Mouse (Mus musculus) embryonic facial prominence, embryonic 12.5 days (tissue): ENCODE results near the gene Atp2a1. TPM values are rescaled to one million over a fixed set of nuclear protein-coding genes. Genes with fewer than 3 reads are reported as not detected.

Experiments used
- ATAC-seq: fragments of 200-750 bp; cut with Nextera tagmentation; 2 replicates; pipeline ENCODE4 v1.8.0; 2017; ENCODE audit not compliant: insufficient number of reproducible peaks, insufficient read depth, low FRiP score, low TSS enrichment
- H3K27ac ChIP-seq: fragments of 300-500 bp; sonication (generic); 2 replicates; pipeline ENCODE4 v1.5.1; 2016; ENCODE audit warnings: mild to moderate bottlenecking
- H3K27me3 ChIP-seq: fragments of 300-500 bp; sonication (generic); 2 replicates; pipeline ENCODE4 v1.6.1; 2016; ENCODE audit warnings: mild to moderate bottlenecking, moderate library complexity
- H3K36me3 ChIP-seq: fragments of 300-500 bp; sonication (generic); 2 replicates; pipeline ENCODE4 v1.6.1; 2016; ENCODE audit warnings: mild to moderate bottlenecking
- H3K4me1 ChIP-seq: fragments of 300-500 bp; sonication (generic); 2 replicates; pipeline ENCODE4 v1.6.1; 2016
- H3K4me2 ChIP-seq: fragments of 300-500 bp; sonication (generic); replicated peaks from 2 replicates; pipeline ENCODE4 v1.6.1; 2016; ENCODE audit warnings: mild to moderate bottlenecking, moderate library complexity
- H3K4me3 ChIP-seq: fragments of 300-500 bp; sonication (generic); 2 replicates; pipeline ENCODE4 v1.5.1; 2016; ENCODE audit warnings: mild to moderate bottlenecking
- H3K9ac ChIP-seq: fragments of 300-500 bp; sonication (generic); 2 replicates; pipeline ENCODE4 v1.6.1; 2016; ENCODE audit warnings: mild to moderate bottlenecking, moderate library complexity
- H3K9me3 ChIP-seq: fragments of 300-500 bp; sonication (generic); 2 replicates; pipeline ENCODE4 v1.6.1; 2016; ENCODE audit warnings: mild to moderate bottlenecking, moderate library complexity
- WGBS: fragments of 180-500 bp; shearing (Covaris S2); methylation state at CpG from one replicate; pipeline ENCODE4 v1.1.7; 2016; 5-methylcytosine and 5-hydroxymethylcytosine counted together
- polyA plus RNA-seq: library from polyadenylated mRNA; unstranded; fragments of >200 nt; fragmentation: Nextera tagmentation; extraction: Ambion mirVana; gene quantifications from 2 replicates; pipeline ENCODE4 v1.2.1, GENCODE M21; 2016

The Atp2a1 gene
- polyA plus RNA-seq, result 22.3 and 26.8 TPM in 2 replicates

DNA sequence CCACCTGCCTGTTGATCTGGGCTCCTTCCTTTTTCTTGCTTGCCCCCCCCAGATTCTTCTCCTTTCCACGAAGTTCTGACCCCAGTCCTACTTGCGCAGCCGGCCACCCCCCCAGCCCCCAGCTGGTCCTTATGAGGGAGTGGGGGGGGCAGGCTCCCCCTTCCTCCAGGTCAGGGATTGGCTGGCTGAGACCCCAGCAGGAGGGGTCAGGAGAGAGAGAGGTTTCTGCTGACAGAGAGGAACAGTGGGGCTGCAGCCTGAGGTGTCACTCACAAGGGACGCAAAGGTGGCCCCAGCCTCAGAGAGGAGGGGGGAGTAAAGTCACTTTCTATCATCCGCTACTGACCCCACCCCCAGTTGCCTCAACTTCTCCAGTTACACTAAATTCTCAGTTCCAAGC lies at the start of gene Atp2a1:
Gene Atp2a1 (minus strand): TSS at position 105 of the 400 bp plus-strand sequence.
- H3K9ac ChIP-seq, result peak within 1 kb of the TSS; percentile 25; the same call in 1 of the 2 replicates

DNA sequence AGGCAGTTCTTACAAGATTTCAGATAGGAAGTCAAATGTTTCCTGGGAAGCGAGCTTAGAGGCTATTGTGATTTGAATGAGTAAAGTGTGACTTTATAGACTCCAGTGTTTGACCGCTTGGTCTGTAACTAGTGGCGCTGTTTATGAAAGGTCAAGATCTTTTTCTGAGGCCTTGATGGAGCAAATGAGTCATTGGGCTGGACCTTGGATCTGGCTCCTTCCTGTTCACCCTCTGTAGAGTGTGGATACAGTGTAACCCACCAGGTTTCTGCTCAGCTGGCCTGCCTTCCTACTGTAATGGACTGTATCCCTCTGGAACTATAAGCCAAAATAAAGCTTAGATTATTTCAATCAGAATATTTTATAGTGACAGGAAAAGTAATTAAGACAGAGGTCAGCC lies 48.4 kb upstream of the Atp2a1 start:
- H3K27ac ChIP-seq, result no peak overlapping the region
- no peak overlapping the region for H3K4me2 ChIP-seq
- 84% methylated on average over 3 of the region's 3 CpGs for WGBS
- H3K9me3 ChIP-seq, result no peaks in the 10 kb centered on the region
- no peaks in the 10 kb centered on the region for H3K27me3 ChIP-seq
- ATAC-seq, result no peak
- no peaks in the 10 kb centered on the region for H3K36me3 ChIP-seq
- H3K4me1 ChIP-seq, result no peaks in the 10 kb centered on the region
- H3K9ac ChIP-seq, result no peak overlapping the region
- H3K4me3 ChIP-seq, result no peak overlapping the region

More for the DNA sequence above, at the start of gene Atp2a1:
- Histone ChIP-seq H3K36me3 (peaks cover 20% of the 10 kb centered on the region), H3K27me3 (no peaks in the 10 kb centered on the region), H3K4me2 (0 out of 2 replicates have a peak within 1 kb of the TSS, but pooled peaks have one; percentile 6), H3K9me3 (no peaks in the 10 kb centered on the region), H3K4me1 (peaks cover 15% of the 10 kb centered on the region), H3K27ac (peak within 1 kb of the TSS; percentile 37; the same call in 1 of the 2 replicates), H3K4me3 (no peak within 1 kb of the TSS)
- WGBS, result 35% methylated on average over 5 of the region's 5 CpGs
- no peak for ATAC-seq

GRCm38 (mm10) chr7:126507126-126507778 lies 44.3 kb upstream of the Atp2a1 start:
- 81% methylated on average over 8 of the region's 8 CpGs for WGBS
- Histone ChIP-seq H3K9ac (peak overlapping the region; percentile 27; the same call in 1 of the 2 replicates), H3K27me3 (no peaks in the 10 kb centered on the region), H3K36me3 (no peaks in the 10 kb centered on the region), H3K4me3 (no peak overlapping the region), H3K4me1 (no peaks in the 10 kb centered on the region), H3K4me2 (no peak overlapping the region), H3K9me3 (no peaks in the 10 kb centered on the region), H3K27ac (no peak overlapping the region)
- ATAC-seq, result no peak

DNA sequence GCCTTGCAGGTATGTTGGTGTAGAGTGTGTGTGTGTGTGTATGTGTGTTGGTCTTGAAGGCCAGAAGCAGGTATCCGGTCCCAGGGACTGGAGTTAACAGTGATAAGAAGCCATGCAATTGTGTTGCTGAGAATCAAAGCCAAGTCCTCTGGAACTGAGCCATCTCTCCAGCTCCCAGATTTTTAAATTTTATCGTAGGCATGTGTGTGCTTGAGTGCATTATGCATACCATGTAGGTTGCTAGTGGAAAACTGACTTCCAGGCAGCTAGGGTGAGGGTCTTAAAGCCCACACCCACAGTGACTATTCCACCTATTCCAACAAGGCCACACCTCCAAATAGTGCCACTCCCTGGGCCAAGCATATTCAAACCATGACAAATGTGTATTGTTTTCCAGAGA lies 42.0 kb upstream of the Atp2a1 start:
- ATAC-seq, result no peak
- no peak overlapping the region for H3K27ac ChIP-seq
- H3K4me2 ChIP-seq, result no peak overlapping the region
- H3K9me3 ChIP-seq, result no peaks in the 10 kb centered on the region
- H3K4me1 ChIP-seq, result peaks cover 9% of the 10 kb centered on the region
- peaks cover 13% of the 10 kb centered on the region for H3K36me3 ChIP-seq
- WGBS, result 90% methylated on average over 2 of the region's 2 CpGs
- H3K9ac ChIP-seq, result no peak overlapping the region
- no peaks in the 10 kb centered on the region for H3K27me3 ChIP-seq
- no peak overlapping the region for H3K4me3 ChIP-seq

DNA sequence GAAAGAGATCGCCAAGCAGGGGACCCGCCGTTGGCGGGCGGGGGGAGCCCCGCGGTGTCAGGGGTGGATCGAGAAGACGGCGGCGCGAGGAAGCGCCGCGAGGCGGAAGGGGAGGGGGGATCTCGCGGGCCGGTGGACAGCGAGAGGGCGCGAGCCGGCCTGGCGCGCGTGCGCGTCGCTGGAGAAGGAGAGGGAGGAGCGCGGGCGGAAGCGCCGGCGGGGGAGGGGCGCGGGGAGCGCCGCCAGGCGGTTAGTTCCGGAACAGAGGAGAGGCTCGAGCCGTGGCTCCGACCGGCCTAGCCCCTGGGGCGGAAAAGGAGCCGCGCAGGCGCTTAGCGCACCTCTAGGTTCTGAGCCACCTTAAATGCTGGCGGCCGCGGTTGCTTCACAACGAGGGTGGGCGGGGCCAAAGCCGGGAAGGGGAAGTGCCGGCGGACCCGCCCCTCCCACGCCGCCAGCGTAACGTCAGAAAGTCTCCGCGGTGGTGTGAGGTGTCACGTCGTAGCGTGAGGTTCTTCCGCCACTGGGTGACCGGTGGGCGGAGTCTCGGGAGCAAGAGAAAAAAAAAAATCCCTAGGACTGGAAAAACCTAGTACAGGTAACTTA lies 40.5 kb upstream of the Atp2a1 start, which contains the start of gene Atxn2l:
Gene Atxn2l (minus strand): TSS at position 165 of the 606 bp plus-strand sequence.
- Histone ChIP-seq H3K9me3 (no peaks in the 10 kb centered on the region), H3K27ac (peak within 1 kb of the TSS; percentile 100), H3K36me3 (peaks cover 28% of the 10 kb centered on the region), H3K4me3 (peak within 1 kb of the TSS; percentile 100), H3K27me3 (no peaks in the 10 kb centered on the region), H3K4me1 (peaks cover 9% of the 10 kb centered on the region), H3K4me2 (peak within 1 kb of the TSS; percentile 85), H3K9ac (peak within 1 kb of the TSS; percentile 100)
- peak; percentile 87 for ATAC-seq
- WGBS, result under 1% methylated on average over 52 of the region's 72 CpGs

GRCm38 (mm10) chr7:126502751-126503150 lies 39.8 kb upstream of the Atp2a1 start:
- H3K36me3 ChIP-seq, result peaks cover 34% of the 10 kb centered on the region

GRCm38 (mm10) chr7:126502023-126502741 lies 39.3 kb upstream of the Atp2a1 start:
- peaks cover 9% of the 10 kb centered on the region for H3K4me1 ChIP-seq
- peak overlapping the region; percentile 100 for H3K27ac ChIP-seq
- ATAC-seq, result peak; percentile 87
- no peaks in the 10 kb centered on the region for H3K27me3 ChIP-seq
- H3K4me3 ChIP-seq, result peak overlapping the region; percentile 100
- WGBS, result under 1% methylated on average over 56 of the region's 57 CpGs
- peak overlapping the region; percentile 100 for H3K9ac ChIP-seq
- H3K4me2 ChIP-seq, result peak overlapping the region; percentile 85
- H3K9me3 ChIP-seq, result no peaks in the 10 kb centered on the region
- H3K36me3 ChIP-seq, result peaks cover 40% of the 10 kb centered on the region

More at GRCm38 (mm10) chr7:126502751-126503150, 39.8 kb upstream of the Atp2a1 start:
- Histone ChIP-seq H3K27me3 (no peaks in the 10 kb centered on the region), H3K27ac (peak overlapping the region; percentile 100), H3K4me3 (peak overlapping the region; percentile 100), H3K4me1 (peaks cover 9% of the 10 kb centered on the region), H3K4me2 (peak overlapping the region; percentile 85), H3K9me3 (no peaks in the 10 kb centered on the region), H3K9ac (peak overlapping the region; percentile 100)
- 1% methylated on average over 40 of the region's 40 CpGs for WGBS
- peak; percentile 11; the same call in 1 of the 2 replicates for ATAC-seq

DNA sequence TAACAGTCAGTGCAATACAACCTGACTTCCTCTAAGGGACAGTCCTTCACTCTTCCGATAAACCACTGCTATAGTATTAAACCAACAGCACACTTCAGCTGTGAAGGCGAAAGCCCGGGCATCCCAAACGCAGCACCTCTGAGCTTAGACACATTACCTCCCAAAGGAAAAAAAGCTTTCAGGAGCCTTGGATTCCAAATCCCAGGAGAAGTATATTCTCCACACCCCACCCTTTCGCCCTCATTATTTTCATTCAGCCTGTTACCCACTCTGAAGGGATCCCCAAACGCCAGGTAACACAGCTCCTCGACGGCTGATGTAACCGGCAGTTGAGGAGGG lies 38.7 kb upstream of the Atp2a1 start:
- Histone ChIP-seq H3K9ac (peak overlapping the region; percentile 100), H3K9me3 (no peaks in the 10 kb centered on the region), H3K4me2 (peak overlapping the region; percentile 85), H3K27ac (peak overlapping the region; percentile 100), H3K36me3 (peaks cover 45% of the 10 kb centered on the region), H3K27me3 (no peaks in the 10 kb centered on the region), H3K4me3 (peak overlapping the region; percentile 100), H3K4me1 (peaks cover 9% of the 10 kb centered on the region)
- WGBS, result 4% methylated on average over 9 of the region's 9 CpGs
- ATAC-seq, result no peak

DNA sequence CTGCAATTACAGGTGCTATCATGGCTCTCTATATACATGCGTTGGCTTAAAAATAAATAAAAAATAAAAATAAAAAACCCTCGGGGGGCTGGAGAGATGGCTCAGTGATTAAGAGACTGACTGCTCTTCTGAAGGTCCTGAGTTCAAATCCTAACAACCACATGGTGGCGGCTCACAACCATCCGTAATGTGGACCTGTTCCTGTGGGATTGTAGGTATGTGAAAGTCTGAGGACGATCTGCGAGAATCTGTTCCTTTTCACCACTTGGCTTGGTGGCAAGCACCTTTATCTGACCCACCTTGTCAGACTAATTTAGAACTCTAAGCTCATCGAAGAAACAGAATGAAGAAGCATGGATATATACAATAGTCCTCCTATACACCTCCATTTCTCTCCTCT lies 36.5 kb upstream of the Atp2a1 start:
- H3K27me3 ChIP-seq, result no peaks in the 10 kb centered on the region
- H3K9ac ChIP-seq, result no peak overlapping the region
- no peak overlapping the region for H3K27ac ChIP-seq
- H3K4me2 ChIP-seq, result no peak overlapping the region
- H3K36me3 ChIP-seq, result peaks cover 68% of the 10 kb centered on the region
- H3K9me3 ChIP-seq, result no peaks in the 10 kb centered on the region
- no peak overlapping the region for H3K4me3 ChIP-seq
- 92% methylated on average over 7 of the region's 7 CpGs for WGBS
- ATAC-seq, result no peak
- peaks cover 9% of the 10 kb centered on the region for H3K4me1 ChIP-seq

DNA sequence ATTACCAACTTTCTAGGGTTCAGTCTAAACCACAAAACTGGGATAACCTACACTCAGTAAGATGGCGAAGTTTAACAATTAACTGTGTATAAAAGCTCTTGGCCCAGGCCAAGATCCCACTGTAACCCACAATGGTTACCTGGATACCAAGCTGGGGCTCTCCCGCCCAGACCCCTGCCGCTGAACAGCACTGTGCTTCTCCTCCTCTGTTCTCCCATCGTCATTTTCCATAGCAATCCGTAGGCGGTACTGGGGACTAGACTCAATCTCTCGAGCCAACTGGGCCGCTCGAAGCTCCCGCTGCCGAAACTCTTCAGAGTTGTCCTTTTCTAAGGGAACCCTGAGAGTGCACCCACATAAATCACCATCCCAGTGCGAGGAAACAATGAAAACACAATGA lies 35.1 kb upstream of the Atp2a1 start:
- no peaks in the 10 kb centered on the region for H3K9me3 ChIP-seq
- no peak overlapping the region for H3K4me3 ChIP-seq
- peaks cover 9% of the 10 kb centered on the region for H3K4me1 ChIP-seq
- no peaks in the 10 kb centered on the region for H3K27me3 ChIP-seq
- H3K4me2 ChIP-seq, result no peak overlapping the region
- 92% methylated on average over 12 of the region's 12 CpGs for whole genome bisulfite sequencing
- peaks cover 82% of the 10 kb centered on the region for H3K36me3 ChIP-seq
- H3K27ac ChIP-seq, result no peak overlapping the region
- ATAC-seq, result no peak
- no peak overlapping the region for H3K9ac ChIP-seq

- no peak overlapping the region for H3K4me3 ChIP-seq
- ATAC-seq, result no peak
- no peak overlapping the region for H3K4me2 ChIP-seq
- no peaks in the 10 kb centered on the region for H3K9me3 ChIP-seq
- no peak overlapping the region for H3K27ac ChIP-seq
- peaks cover 7% of the 10 kb centered on the region for H3K4me1 ChIP-seq
- H3K36me3 ChIP-seq, result peaks cover 96% of the 10 kb centered on the region
- H3K27me3 ChIP-seq, result no peaks in the 10 kb centered on the region
- no peak overlapping the region for H3K9ac ChIP-seq
- WGBS, result 93% methylated on average over 5 of the region's 5 CpGs
Measured at GRCm38 (mm10) chr7:126496475-126496874, 33.6 kb upstream of the Atp2a1 start.
